Mouse (Mus musculus) hindbrain, embryonic 10.5 days (tissue): ENCODE measurements around the gene Ski. TPM values are rescaled to one million over a fixed set of nuclear protein-coding genes. Genes with fewer than 3 reads are reported as not detected.

ENCODE experiments used
- DNase-seq: peaks from one replicate; pipeline ENCODE4 v3.0.0-alpha.2; 2017; ENCODE audit warnings: low spot score
- H3K27ac ChIP-seq: fragments of 300-500 bp; sonication (generic); 2 replicates; pipeline ENCODE4 v1.5.1; 2016; ENCODE audit warnings: mild to moderate bottlenecking, moderate library complexity
- H3K27me3 ChIP-seq: fragments of 300-500 bp; sonication (generic); 2 replicates; pipeline ENCODE4 v1.6.1; 2016; ENCODE audit warnings: mild to moderate bottlenecking; ENCODE audit not compliant: poor library complexity, insufficient read depth, severe bottlenecking
- H3K36me3 ChIP-seq: fragments of 300-500 bp; sonication (generic); 2 replicates; pipeline ENCODE4 v1.6.1; 2016; ENCODE audit warnings: mild to moderate bottlenecking, moderate library complexity
- H3K4me1 ChIP-seq: fragments of 300-500 bp; sonication (generic); replicated peaks from 2 replicates; pipeline ENCODE4 v1.6.1; 2016; ENCODE audit warnings: mild to moderate bottlenecking
- H3K4me3 ChIP-seq: fragments of 300-500 bp; sonication (generic); 2 replicates; pipeline ENCODE4 v1.5.1; 2016; ENCODE audit warnings: mild to moderate bottlenecking, moderate library complexity
- H3K9me3 ChIP-seq: fragments of 300-500 bp; sonication (generic); 2 replicates; pipeline ENCODE4 v1.6.1; 2016; ENCODE audit warnings: mild to moderate bottlenecking, moderate library complexity
- WGBS: fragments of 180-500 bp; shearing (Covaris S2); methylation state at CpG from one replicate; pipeline ENCODE4 v1.1.7; 2016; 5-methylcytosine and 5-hydroxymethylcytosine counted together
- polyA plus RNA-seq: library from polyadenylated mRNA; unstranded; fragments of >200 nt; fragmentation: Nextera tagmentation; extraction: Ambion mirVana; gene quantifications from 2 replicates; pipeline ENCODE4 v1.2.1, GENCODE M21; 2016

Ski gene
- polyA plus RNA-seq, 1 experiment from 2014 or later, result 9.3 TPM

GRCm38 (mm10) chr4:155227986-155228385, 5.6 kb upstream of the Ski start:
- Histone ChIP-seq H3K27me3 (peaks cover 7% of the 10 kb centered on the region; the same call in 1 of the 2 replicates), H3K27ac (no peak overlapping the region), H3K36me3 (no peaks in the 10 kb centered on the region), H3K4me3 (no peak overlapping the region), H3K9me3 (no peaks in the 10 kb centered on the region), H3K4me1 (peaks cover 19% of the 10 kb centered on the region)
- DNase-seq, result no peak
- 84% methylated on average over 4 of the region's 4 CpGs for WGBS

GRCm38 (mm10) chr4:155225918-155226317, 3.5 kb upstream of the Ski start:
- Histone ChIP-seq H3K9me3 (no peaks in the 10 kb centered on the region), H3K27me3 (peaks cover 7% of the 10 kb centered on the region; the same call in 1 of the 2 replicates), H3K4me3 (no peak overlapping the region), H3K36me3 (no peaks in the 10 kb centered on the region), H3K27ac (no peak overlapping the region), H3K4me1 (peaks cover 25% of the 10 kb centered on the region)
- DNase-seq, result no peak
- WGBS, result 81% methylated on average over 5 of the region's 5 CpGs

DNA sequence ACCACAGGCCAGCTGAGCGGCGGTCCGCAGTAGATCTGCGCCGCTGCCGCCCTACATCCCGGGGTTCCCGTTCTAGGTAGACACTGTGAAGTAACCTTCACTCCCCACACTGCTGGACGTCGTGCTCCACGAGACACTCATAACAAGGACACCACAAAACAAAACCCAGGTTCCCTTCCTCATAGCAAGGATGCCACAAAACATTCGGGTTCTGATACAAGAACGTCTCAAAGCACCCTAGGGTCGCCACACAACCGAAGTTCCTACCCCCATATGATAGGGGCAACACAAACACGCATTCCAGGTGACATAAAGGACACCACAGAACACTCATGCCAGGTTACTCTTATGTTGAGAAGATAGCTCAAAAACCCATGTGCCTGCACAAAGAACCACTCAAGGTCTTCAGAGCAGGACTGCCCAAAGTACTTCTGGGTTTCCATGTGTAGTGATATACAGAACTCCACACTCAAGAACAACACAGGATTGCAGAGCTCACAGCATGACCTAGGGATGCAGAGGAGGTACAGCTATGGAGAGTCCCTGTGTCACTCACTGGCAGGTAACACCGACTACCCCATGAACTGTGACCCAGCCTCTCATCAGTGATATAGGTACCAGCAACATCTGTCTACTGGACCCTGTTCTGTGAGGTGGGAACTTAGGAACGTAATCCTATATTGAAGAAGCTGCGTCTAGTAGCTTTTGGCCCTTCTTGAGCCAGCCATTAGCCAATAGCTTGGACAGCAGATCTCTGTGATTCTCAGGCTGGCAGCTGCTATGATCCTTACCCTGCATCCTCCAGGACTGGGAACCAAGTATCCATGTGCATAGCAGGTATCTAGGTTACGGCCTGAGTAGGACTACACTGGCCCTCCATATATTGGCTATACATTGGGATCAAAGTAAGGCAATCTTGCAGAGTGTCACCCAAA, 1.5 kb upstream of the Ski start:
- Histone ChIP-seq H3K9me3 (no peaks in the 10 kb centered on the region), H3K27me3 (peaks cover 7% of the 10 kb centered on the region; the same call in 1 of the 2 replicates), H3K4me1 (peaks cover 45% of the 10 kb centered on the region), H3K4me3 (peak overlapping the region; percentile 95), H3K27ac (peak overlapping the region; percentile 98), H3K36me3 (no peaks in the 10 kb centered on the region)
- no peak for DNase-seq
- WGBS, result 34% methylated on average over 20 of the region's 20 CpGs

GRCm38 (mm10) chr4:155222841-155223593, 625 bp upstream of the Ski start:
- H3K27me3 ChIP-seq, result peaks cover 7% of the 10 kb centered on the region; the same call in 1 of the 2 replicates

DNA sequence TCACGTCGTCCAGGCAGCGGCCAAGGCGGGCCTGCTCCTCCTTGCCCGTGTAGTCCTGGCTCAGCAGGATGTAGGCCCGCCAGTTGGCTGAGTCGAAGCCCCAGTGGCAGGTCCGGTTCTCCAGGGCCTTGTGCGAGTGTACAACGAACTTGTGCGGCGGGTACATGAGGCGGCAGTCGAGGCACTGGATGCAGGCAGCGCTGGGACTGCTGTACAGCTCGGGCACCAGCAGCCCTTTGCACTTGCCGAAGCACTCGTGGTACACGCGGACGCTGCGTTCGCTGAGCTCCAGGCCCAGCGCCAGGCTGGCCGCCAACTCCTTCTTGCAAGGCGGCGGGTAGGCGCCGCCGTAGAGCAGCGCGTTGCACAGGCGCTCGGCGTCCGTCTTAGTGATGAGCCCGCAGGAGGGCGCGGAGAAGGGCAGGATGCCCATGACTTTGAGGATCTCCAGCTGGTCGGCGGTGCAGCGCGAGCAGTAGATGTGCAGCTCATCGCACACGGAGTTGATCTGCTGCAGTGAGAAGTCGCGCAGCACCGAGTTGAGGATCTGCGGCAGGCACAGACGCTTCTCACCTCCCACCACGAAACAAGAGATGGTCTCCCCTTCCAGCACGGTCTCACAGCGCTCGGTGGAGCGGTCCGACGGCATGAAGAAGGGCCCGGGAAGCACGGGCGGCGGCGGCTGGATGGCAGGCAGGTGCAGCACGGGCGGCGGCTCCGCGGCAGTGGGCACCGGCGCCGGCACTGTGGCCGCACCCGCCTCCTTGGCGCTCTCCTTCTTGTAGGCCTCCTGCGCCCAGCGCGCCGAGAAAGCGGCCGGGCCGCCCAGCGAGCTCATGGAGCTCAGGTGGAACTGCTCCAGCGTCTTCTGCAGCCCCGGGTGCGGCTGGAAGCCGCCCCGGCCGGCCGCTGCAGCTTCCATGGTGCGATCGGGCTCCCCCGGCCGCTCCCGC, 517 bp downstream of the Ski start:
- Histone ChIP-seq H3K27ac (peak overlapping the region; percentile 95), H3K27me3 (peaks cover 7% of the 10 kb centered on the region; the same call in 1 of the 2 replicates), H3K4me1 (peaks cover 65% of the 10 kb centered on the region), H3K36me3 (peaks cover 9% of the 10 kb centered on the region), H3K9me3 (no peaks in the 10 kb centered on the region), H3K4me3 (peak overlapping the region; percentile 95)
- DNase-seq, result peak; percentile 68
- under 1% methylated on average over 88 of the region's 93 CpGs for WGBS

More at GRCm38 (mm10) chr4:155222841-155223593, 625 bp upstream of the Ski start:
- peak overlapping the region; percentile 95 for H3K4me3 ChIP-seq
- H3K9me3 ChIP-seq, result no peaks in the 10 kb centered on the region
- peak overlapping the region; percentile 98 for H3K27ac ChIP-seq
- 5% methylated on average over 115 of the region's 116 CpGs for WGBS
- peaks cover 6% of the 10 kb centered on the region; the same call in 1 of the 2 replicates for H3K36me3 ChIP-seq
- peak; percentile 100 for DNase-seq
- peaks cover 53% of the 10 kb centered on the region for H3K4me1 ChIP-seq

GRCm38 (mm10) chr4:155221106-155221505, 1.3 kb downstream of the Ski start:
- Histone ChIP-seq H3K36me3 (peaks cover 9% of the 10 kb centered on the region), H3K9me3 (no peaks in the 10 kb centered on the region), H3K27ac (peak overlapping the region; percentile 95), H3K27me3 (peaks cover 7% of the 10 kb centered on the region; the same call in 1 of the 2 replicates), H3K4me1 (peaks cover 72% of the 10 kb centered on the region), H3K4me3 (peak overlapping the region; percentile 95)
- no peak for DNase-seq
- 3% methylated on average over 7 of the region's 7 CpGs for WGBS

GRCm38 (mm10) chr4:155220213-155221100, 1.9 kb downstream of the Ski start:
- 11% methylated on average over 14 of the region's 14 CpGs for WGBS
- no peak for DNase-seq
- Histone ChIP-seq H3K27ac (peak overlapping the region; percentile 95), H3K4me3 (peak overlapping the region; percentile 95), H3K36me3 (peaks cover 9% of the 10 kb centered on the region), H3K4me1 (peaks cover 79% of the 10 kb centered on the region), H3K27me3 (peaks cover 1% of the 10 kb centered on the region; the same call in 1 of the 2 replicates), H3K9me3 (no peaks in the 10 kb centered on the region)

DNA sequence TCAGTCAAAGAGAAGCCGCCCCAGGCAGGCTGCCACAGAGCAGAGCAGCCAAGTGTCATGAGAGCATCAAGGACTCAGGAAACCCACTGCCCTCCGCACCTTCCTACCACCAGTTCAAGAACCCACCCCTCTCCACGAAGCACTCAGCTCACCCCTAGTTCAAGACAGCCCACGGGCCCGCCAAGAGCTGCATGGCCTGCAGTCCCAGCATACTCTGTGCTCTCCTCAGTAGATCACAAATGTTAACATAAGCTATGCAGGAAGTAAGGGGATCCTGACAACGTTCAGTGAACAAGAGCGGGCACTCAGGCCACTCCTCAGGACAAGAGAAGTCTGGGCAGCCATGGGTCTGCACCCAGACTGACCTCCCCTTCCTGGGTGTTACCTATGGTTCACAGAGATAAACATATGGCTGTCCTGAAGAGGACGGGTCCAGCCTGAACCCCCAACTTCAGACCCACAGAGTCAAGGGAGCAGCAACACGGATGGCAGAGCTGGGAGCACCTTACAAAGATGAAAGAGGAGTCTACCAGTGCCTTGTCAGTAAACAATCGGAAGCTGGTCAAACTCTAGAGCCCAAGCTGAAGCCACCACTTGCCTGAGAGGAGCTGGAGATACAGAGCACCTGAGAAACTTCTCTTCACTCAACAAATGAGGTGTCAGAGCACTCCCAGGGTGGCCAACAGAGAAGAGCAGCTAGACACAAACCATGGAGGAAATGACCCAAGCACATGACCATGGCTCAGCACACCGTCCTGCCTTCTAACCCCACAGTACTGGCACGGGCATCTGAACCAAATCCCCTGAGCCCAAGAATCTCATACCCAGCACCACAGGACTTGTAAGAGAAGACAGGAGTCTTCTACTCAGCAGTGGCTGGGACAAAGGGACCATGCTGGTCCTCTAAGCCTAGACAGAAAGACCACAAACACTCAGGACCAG, 2.9 kb downstream of the Ski start:
- WGBS, result 71% methylated on average over 12 of the region's 12 CpGs
- Histone ChIP-seq H3K4me3 (peak overlapping the region; percentile 95), H3K36me3 (peaks cover 9% of the 10 kb centered on the region), H3K9me3 (no peaks in the 10 kb centered on the region), H3K4me1 (peaks cover 88% of the 10 kb centered on the region), H3K27ac (peak overlapping the region; percentile 95), H3K27me3 (no peaks in the 10 kb centered on the region)
- DNase-seq, result no peak

DNA sequence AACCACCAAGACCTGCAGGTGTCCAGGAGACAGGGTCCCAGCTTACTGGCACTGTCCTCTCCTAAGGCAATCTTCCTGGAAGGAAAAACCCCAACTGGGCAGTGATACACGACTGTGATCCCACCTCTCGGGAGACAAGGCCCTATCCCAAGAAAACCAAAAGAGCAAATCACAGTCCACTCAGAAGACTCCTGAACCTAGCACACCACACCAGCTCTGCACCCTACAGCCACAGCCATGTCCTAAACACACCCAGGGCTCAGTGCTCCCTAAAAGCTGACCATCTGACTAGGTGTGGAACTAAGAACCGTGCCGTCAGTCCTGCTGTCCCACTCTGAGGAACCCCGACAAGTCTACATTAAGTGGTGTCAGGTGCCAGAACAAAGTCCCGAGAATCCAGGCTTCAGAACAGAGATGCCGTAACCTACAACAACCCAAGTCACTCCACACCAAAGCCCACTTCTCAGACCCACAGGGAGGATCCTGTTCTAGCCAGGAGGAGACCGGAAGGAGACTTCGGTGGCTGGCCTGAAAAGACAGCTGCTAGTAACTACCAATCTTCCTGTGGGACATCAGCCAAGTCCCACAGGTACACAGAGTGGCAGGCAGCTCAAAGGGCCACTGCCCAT, 4.2 kb downstream of the Ski start:
- H3K27ac ChIP-seq, result no peak overlapping the region
- peaks cover 9% of the 10 kb centered on the region for H3K36me3 ChIP-seq
- no peak for DNase-seq
- peak overlapping the region; percentile 95 for H3K4me3 ChIP-seq
- H3K9me3 ChIP-seq, result no peaks in the 10 kb centered on the region
- WGBS, result 75% methylated on average over 9 of the region's 9 CpGs
- H3K4me1 ChIP-seq, result peaks cover 92% of the 10 kb centered on the region
- H3K27me3 ChIP-seq, result no peaks in the 10 kb centered on the region
